Comparison of ENCODE assay signal across 8 mouse cellular contexts in genomic region chr6:97806781-97807743, GRCm38 (mm10). TPM values are rescaled to one million over a fixed set of nuclear protein-coding genes. Genes with fewer than 3 reads are reported as not detected.
DNase-seq lines count a peak whose midpoint lies in the region; ATAC-seq lines count a peak whose summit lies in the region.

Gene Mitf (plus strand): TSS chr6:97807052.

- H3K4me1 ChIP-seq in hindbrain, embryonic 16.5 days (ENCODE audit: control insufficient read depth, insufficient read depth, low read depth, low read length), result peaks cover 5% of the 10 kb centered on the region

- peak within 1 kb of the TSS; percentile 71 for H3K9ac ChIP-seq in hindbrain, embryonic 16.5 days (ENCODE audit: low read depth, low read length)

- peak; percentile 73 for DNase-seq in WW6 (ENCODE audit: low read depth, low spot score)
- DNase-seq in cerebellum, postnatal 4 days (ENCODE audit: low spot score in 2 of 2), result peak; percentile 49 to 86
- peak; percentile 94 for DNase-seq in gastrocnemius, adult 18-20 months (ENCODE audit: low spot score)
- peak; percentile 86 to 93 for DNase-seq in left cerebral cortex, adult 18-20 months (ENCODE audit: low spot score in 2 of 2)
- peak; percentile 96 for DNase-seq in right cerebral cortex, adult 18-20 months
- DNase-seq in urinary bladder, postnatal 10 days (ENCODE audit: low spot score), result peak; percentile 55

- H3K27me3 ChIP-seq in hindbrain, embryonic 16.5 days (replicated peaks; ENCODE audit: control insufficient read depth, insufficient read depth, low read length), result peaks cover 2% of the 10 kb centered on the region; the same call in 1 of the 2 replicates

- 1% methylated on average over 51 of the region's 51 CpGs for WGBS in hindbrain, embryonic 16.5 days
- WGBS in macrophage (ENCODE audit: missing documents), result under 1% methylated on average over 50 of the region's 51 CpGs

- H3K9me3 ChIP-seq in hindbrain, embryonic 16.5 days (ENCODE audit: control insufficient read depth, low read length), result no peaks in the 10 kb centered on the region

- H3K79me2 ChIP-seq in macrophage (ENCODE audit: inconsistent target), result peaks cover 51% of the 10 kb centered on the region

- peak within 1 kb of the TSS; percentile 65 for H3K4me3 ChIP-seq in hindbrain, embryonic 16.5 days (ENCODE audit: low read length)
- H3K4me3 ChIP-seq in macrophage (ENCODE audit: inconsistent target), result peak within 1 kb of the TSS; percentile 100

- H3K27ac ChIP-seq in hindbrain, embryonic 16.5 days (ENCODE audit: low read depth, low read length), result no peak within 1 kb of the TSS
- peak within 1 kb of the TSS; percentile 80 for H3K27ac ChIP-seq in macrophage

- H3K36me3 ChIP-seq in hindbrain, embryonic 16.5 days (ENCODE audit: control insufficient read depth, insufficient read depth, low read length), result no peaks in the 10 kb centered on the region
- no peaks in the 10 kb centered on the region for H3K36me3 ChIP-seq in macrophage (ENCODE audit: inconsistent target)

- peak within 1 kb of the TSS; percentile 100 for H3K4me2 ChIP-seq in hindbrain, embryonic 16.5 days (ENCODE audit: low read length)

- ATAC-seq in hindbrain, embryonic 16.5 days, result peak; percentile 100

RNA-seq across cellular contexts. Expression of gene Mitf, which starts in this region (rescaled TPM):
- total RNA-seq in gastrocnemius, adult 18-20 months (2021), result 10 to 100 TPM; 15.3 to 19.4 TPM
- 1.6 and 1.9 TPM in 2 replicates for polyA plus RNA-seq in hindbrain, embryonic 16.5 days (2015; fragmentation: Nextera tagmentation; extraction: Ambion mirVana)
- total RNA-seq in left cerebral cortex, adult 18-20 months (2021), result 1 to 10 TPM; 8.2 to 9.5 TPM
- 100 to 1,000 TPM; 105 to 325 (median 155) TPM for total RNA-seq in macrophage (2018; cell fraction: chromatin; rRNA removed)
- 10 to 100 TPM; 37.1 to 78.3 (median 50.7) TPM for total RNA-seq in macrophage (2018; cell fraction: cytosol; rRNA removed)
- total RNA-seq in macrophage (2018; cell fraction: nucleus; rRNA removed), result 100 to 1,000 TPM in 25 of 26 experiments, 10 to 100 TPM in 1; 95.4 to 382 (median 112) TPM
- polyA plus RNA-seq in macrophage (2018), result 26.4 to 41.8 TPM (median 32.8 TPM) in 3 replicates
